Mouse (Mus musculus): Measurements from ENCODE around the gene 1700056E22Rik. TPM values are rescaled to one million over a fixed set of nuclear protein-coding genes. Genes with fewer than 3 reads are reported as not detected.

1700056E22Rik gene
- polyA plus RNA-seq, 2 experiments: 0.27 to 0.51 TPM

- no peak overlapping the region for H3K9ac ChIP-seq (replicated peaks)
- ATAC-seq (ENCODE audit: insufficient read depth) (no peak), DNase-seq (ENCODE audit: low read depth in 3 of 3, low spot score in 3 of 3) (no peak)
- no peaks in the 10 kb centered on the region for H3K36me3 ChIP-seq (replicated peaks; ENCODE audit: control insufficient read depth, insufficient read depth, low read depth)
- no peak overlapping the region for H3K4me3 ChIP-seq (ENCODE audit: insufficient read depth in 1 of 2, low read depth in 2 of 2, low read length in 2 of 2)
- H3K4me1 ChIP-seq (replicated peaks; ENCODE audit: control insufficient read depth in 2 of 2, insufficient read depth in 2 of 2, low read length in 1 of 2): peaks cover 0 to 8% of the 10 kb centered on the region in 2 experiments; a peak in 2 of 4 replicates
- no peaks in the 10 kb centered on the region for H3K9me3 ChIP-seq (ENCODE audit: control insufficient read depth, low read length)
- 49% methylated on average over 4 of the region's 4 CpGs for WGBS (ENCODE audit: insufficient replicate concordance)
- TF ChIP-seq CTCF (IDR thresholded peaks at IDR 0.05; ENCODE audit: low read depth) (no peak), EP300 (IDR thresholded peaks at IDR 0.05; ENCODE audit: low read depth) (no peak)
- H3K27me3 ChIP-seq (ENCODE audit: control insufficient read depth, insufficient read depth, low read length): no peaks in the 10 kb centered on the region
- H3K27ac ChIP-seq: no peak overlapping the region
- H3K4me2 ChIP-seq (ENCODE audit: low read depth): no peak overlapping the region
Observed at GRCm38 (mm10) chr1:184052331-184052730, 18.2 kb upstream of the 1700056E22Rik start.

GRCm38 (mm10) chr1:184051824-184052223, 17.7 kb upstream of the 1700056E22Rik start:
- no peak overlapping the region for H3K27ac ChIP-seq
- peaks cover 0 to 8% of the 10 kb centered on the region in 2 experiments; a peak in 2 of 4 replicates for H3K4me1 ChIP-seq (replicated peaks; ENCODE audit: control insufficient read depth in 2 of 2, insufficient read depth in 2 of 2, low read length in 1 of 2)
- no peaks in the 10 kb centered on the region for H3K9me3 ChIP-seq (ENCODE audit: control insufficient read depth, low read length)
- DNase-seq (ENCODE audit: low read depth in 3 of 3, low spot score in 3 of 3): no peak
- 0 out of 2 replicates have a peak, but pooled peaks have one; percentile 19 for ATAC-seq (ENCODE audit: insufficient read depth)
- no peaks in the 10 kb centered on the region for H3K36me3 ChIP-seq (replicated peaks; ENCODE audit: control insufficient read depth, insufficient read depth, low read depth)
- H3K4me2 ChIP-seq (ENCODE audit: low read depth): no peak overlapping the region
- no peak overlapping the region for H3K4me3 ChIP-seq (ENCODE audit: insufficient read depth in 1 of 2, low read depth in 2 of 2, low read length in 2 of 2)
- 54% methylated on average over 6 of the region's 6 CpGs for WGBS (ENCODE audit: insufficient replicate concordance)
- H3K27me3 ChIP-seq (ENCODE audit: control insufficient read depth, insufficient read depth, low read length): no peaks in the 10 kb centered on the region
- H3K9ac ChIP-seq (replicated peaks): no peak overlapping the region
- TF ChIP-seq EP300 (IDR thresholded peaks at IDR 0.05; ENCODE audit: low read depth) (no peak), CTCF (IDR thresholded peaks at IDR 0.05; ENCODE audit: low read depth) (no peak)

DNA sequence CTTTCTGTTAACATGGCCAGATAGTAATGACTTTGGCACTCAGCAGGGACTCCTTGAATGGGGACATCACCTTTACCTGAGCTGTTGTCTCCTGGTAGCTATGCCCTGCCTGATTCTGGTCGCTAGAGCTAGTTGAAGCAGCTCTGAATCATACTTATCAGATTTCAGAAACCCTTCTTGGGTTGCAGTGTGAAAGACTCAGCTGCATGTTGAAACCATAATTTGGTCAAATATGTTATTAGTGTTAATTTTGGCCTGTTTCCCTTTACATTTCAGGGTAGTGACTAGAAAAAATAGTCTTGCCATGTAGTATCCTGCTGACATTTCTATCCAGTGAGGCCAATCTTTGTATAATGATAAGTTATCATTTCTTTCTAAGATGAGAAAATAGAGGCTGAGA, 17.2 kb upstream of the 1700056E22Rik start:
- no peak for TF ChIP-seq CTCF (IDR thresholded peaks at IDR 0.05; ENCODE audit: low read depth)
- TF ChIP-seq EP300 (IDR thresholded peaks at IDR 0.05; ENCODE audit: low read depth): no peak
- Histone ChIP-seq H3K9me3 (ENCODE audit: control insufficient read depth, low read length) (no peaks in the 10 kb centered on the region), H3K36me3 (replicated peaks; ENCODE audit: control insufficient read depth, insufficient read depth, low read depth) (no peaks in the 10 kb centered on the region), H3K9ac (replicated peaks) (no peak overlapping the region), H3K4me1 (replicated peaks; ENCODE audit: control insufficient read depth in 2 of 2, insufficient read depth in 2 of 2, low read length in 1 of 2) (peaks cover 0 to 8% of the 10 kb centered on the region in 2 experiments; a peak in 2 of 4 replicates), H3K4me3 (ENCODE audit: insufficient read depth in 1 of 2, low read depth in 2 of 2, low read length in 2 of 2) (no peak overlapping the region), H3K27ac (no peak overlapping the region), H3K4me2 (ENCODE audit: low read depth) (no peak overlapping the region), H3K27me3 (ENCODE audit: control insufficient read depth, insufficient read depth, low read length) (no peaks in the 10 kb centered on the region)
- 65% methylated on average over 1 of the region's 1 CpGs for WGBS (ENCODE audit: insufficient replicate concordance)
- ATAC-seq (ENCODE audit: insufficient read depth): no peak
- DNase-seq (ENCODE audit: low read depth in 3 of 3, low spot score in 3 of 3): no peak

GRCm38 (mm10) chr1:184048675-184049418, 14.7 kb upstream of the 1700056E22Rik start:
- Histone ChIP-seq H3K4me3 (ENCODE audit: insufficient read depth in 1 of 2, low read depth in 2 of 2, low read length in 2 of 2) (no peak overlapping the region), H3K27ac (no peak overlapping the region)
- ATAC-seq (ENCODE audit: insufficient read depth): no peak

DNA sequence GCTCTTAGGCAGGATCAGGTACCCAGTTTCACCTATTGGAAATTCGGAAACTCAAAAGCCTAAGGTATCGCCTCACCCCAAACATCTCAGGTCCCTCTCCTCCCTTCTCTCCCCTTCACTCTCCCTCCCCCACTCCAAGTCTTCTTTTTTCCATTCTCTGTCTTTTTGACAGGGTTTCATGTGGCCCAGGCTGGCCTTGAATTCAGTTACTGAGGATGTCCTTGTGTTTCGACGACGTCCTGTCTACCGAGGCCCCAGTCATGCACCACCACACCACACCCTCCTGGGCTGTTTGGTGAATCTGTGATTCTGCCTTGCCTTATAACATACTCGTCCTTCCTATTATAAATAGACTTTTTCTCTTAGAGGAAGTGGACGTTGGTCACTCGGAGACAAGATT, 13.7 kb upstream of the 1700056E22Rik start:
- no peak for TF ChIP-seq CTCF (IDR thresholded peaks at IDR 0.05; ENCODE audit: low read depth)
- no peak for TF ChIP-seq EP300 (IDR thresholded peaks at IDR 0.05; ENCODE audit: low read depth)
- no peak overlapping the region for H3K27ac ChIP-seq
- DNase-seq (ENCODE audit: low read depth in 3 of 3, low spot score in 3 of 3) (no peak), ATAC-seq (ENCODE audit: insufficient read depth) (no peak)
- no peaks in the 10 kb centered on the region for H3K36me3 ChIP-seq (replicated peaks; ENCODE audit: control insufficient read depth, insufficient read depth, low read depth)
- H3K4me2 ChIP-seq (ENCODE audit: low read depth): no peak overlapping the region
- 64% methylated on average over 9 of the region's 9 CpGs for WGBS (ENCODE audit: insufficient replicate concordance)
- no peak overlapping the region for H3K9ac ChIP-seq (replicated peaks)
- H3K4me3 ChIP-seq (ENCODE audit: insufficient read depth in 1 of 2, low read depth in 2 of 2, low read length in 2 of 2): no peak overlapping the region
- H3K9me3 ChIP-seq (ENCODE audit: control insufficient read depth, low read length): no peaks in the 10 kb centered on the region
- H3K4me1 ChIP-seq (replicated peaks; ENCODE audit: control insufficient read depth in 2 of 2, insufficient read depth in 2 of 2, low read length in 1 of 2): peaks cover 0 to 12% of the 10 kb centered on the region in 2 experiments; a peak in 2 of 4 replicates
- H3K27me3 ChIP-seq (ENCODE audit: control insufficient read depth, insufficient read depth, low read length): no peaks in the 10 kb centered on the region

More at GRCm38 (mm10) chr1:184048675-184049418, 14.7 kb upstream of the 1700056E22Rik start:
- no peak for DNase-seq (ENCODE audit: low read depth in 3 of 3, low spot score in 3 of 3)
- no peaks in the 10 kb centered on the region for H3K27me3 ChIP-seq (ENCODE audit: control insufficient read depth, insufficient read depth, low read length)
- no peaks in the 10 kb centered on the region for H3K9me3 ChIP-seq (ENCODE audit: control insufficient read depth, low read length)
- H3K36me3 ChIP-seq (replicated peaks; ENCODE audit: control insufficient read depth, insufficient read depth, low read depth): no peaks in the 10 kb centered on the region
- H3K9ac ChIP-seq (replicated peaks): no peak overlapping the region
- peak overlapping the region; percentile 36 for H3K4me2 ChIP-seq (ENCODE audit: low read depth)
- peaks cover 0 to 8% of the 10 kb centered on the region in 2 experiments; a peak in 2 of 4 replicates for H3K4me1 ChIP-seq (replicated peaks; ENCODE audit: control insufficient read depth in 2 of 2, insufficient read depth in 2 of 2, low read length in 1 of 2)
- 40% methylated on average over 10 of the region's 10 CpGs for WGBS (ENCODE audit: insufficient replicate concordance)
- TF ChIP-seq EP300 (IDR thresholded peaks at IDR 0.05; ENCODE audit: low read depth): no peak
- no peak for TF ChIP-seq CTCF (IDR thresholded peaks at IDR 0.05; ENCODE audit: low read depth)
